In genomic region chr11:102299839-102300238, GRCm38 (mm10) we compare ENCODE assay signal across 10 mouse cellular contexts. TPM values are rescaled to one million over a fixed set of nuclear protein-coding genes. Genes with fewer than 3 reads are reported as not detected.
DNase-seq lines count a peak whose midpoint lies in the region; ATAC-seq and TF ChIP-seq lines count a peak whose summit lies in the region.
"Had no signal": no experiment of that assay in that cellular context is flagged by ENCODE, and none has a peak within 500 bp of the region (broad histone marks: within the 10 kb centered on the region; RNA-seq: fewer than 3 reads in every experiment).

No protein-coding gene starts in this region.

- peak; percentile 74 for TF ChIP-seq CTCF in heart, adult 2 months (IDR thresholded peaks at IDR 0.05)
- no peak for TF ChIP-seq CTCF in thymus, adult 2 months (IDR thresholded peaks at IDR 0.05; ENCODE audit: borderline replicate concordance, control insufficient read depth, extremely low read depth, insufficient read depth, low read length, poor library complexity)

- TF ChIP-seq POLR2A in heart, adult 2 months (IDR thresholded peaks at IDR 0.05; ENCODE audit: insufficient read depth, low read depth, low read length): no peak
- TF ChIP-seq POLR2A in thymus, adult 2 months (IDR thresholded peaks at IDR 0.05; ENCODE audit: control insufficient read depth, extremely low read depth, insufficient read depth, low read length, poor library complexity): no peak

- no peaks in the 10 kb centered on the region for H3K79me2 ChIP-seq in heart, adult 2 months (replicated peaks; ENCODE audit: control insufficient read depth, insufficient read depth, low read length)

- H3K27ac ChIP-seq in heart, adult 2 months: no peak overlapping the region
- no peak overlapping the region for H3K27ac ChIP-seq in heart, embryonic 11.5 days (ENCODE audit: low read depth, low read length)
- no peak overlapping the region for H3K27ac ChIP-seq in thymus, adult 2 months (ENCODE audit: control insufficient read depth, insufficient read depth, low read length)
- H3K27ac ChIP-seq: embryonic facial prominence, embryonic 12.5 days; limb, embryonic 15.5 days had no signal

- 0 out of 2 replicates have a peak, but pooled peaks cover 2% of the 10 kb centered on the region for H3K9me3 ChIP-seq in heart, embryonic 11.5 days (replicated peaks; ENCODE audit: control insufficient read depth, low read length)
- H3K9me3 ChIP-seq: embryonic facial prominence, embryonic 12.5 days; limb, embryonic 15.5 days had no signal

- TF ChIP-seq EP300 in heart, adult 2 months (IDR thresholded peaks at IDR 0.05; ENCODE audit: insufficient read depth, low read depth, low read length): no peak

- no peak overlapping the region for H3K4me2 ChIP-seq in heart, embryonic 11.5 days
- H3K4me2 ChIP-seq: embryonic facial prominence, embryonic 12.5 days; limb, embryonic 15.5 days had no signal

- peak in 1 of 2 experiments; percentile 47 for DNase-seq in heart, adult 2 months
- DNase-seq in thymus, adult 2 months: peak; percentile 80
- DNase-seq in thymus, adult 18-20 months: no peak
- peak; percentile 78 for DNase-seq in embryo, embryonic 10 days (ENCODE audit: low spot score)
- DNase-seq in lung, postnatal 10 days: peak; percentile 80
- peak; percentile 83 for DNase-seq in thymus, postnatal 25 days
- DNase-seq in urinary bladder, adult 18-20 months (ENCODE audit: low spot score in 2 of 2): no peak

- ATAC-seq in heart, embryonic 11.5 days (replicated peaks; ENCODE audit: insufficient number of reproducible peaks, low FRiP score, low TSS enrichment): no peak

- no peaks in the 10 kb centered on the region for H3K36me3 ChIP-seq in heart, adult 2 months (ENCODE audit: control insufficient read depth, insufficient read depth, low read length)
- H3K36me3 ChIP-seq in heart, embryonic 11.5 days (ENCODE audit: control insufficient read depth, insufficient read depth, low read length): no peaks in the 10 kb centered on the region
- no peaks in the 10 kb centered on the region for H3K36me3 ChIP-seq in thymus, adult 2 months (ENCODE audit: control insufficient read depth, insufficient read depth, low read length)
- H3K36me3 ChIP-seq: limb, embryonic 15.5 days had no signal

- intact Hi-C loops in heart, adult 2 months (cut with DNase I): no loop called here

- H3K4me1 ChIP-seq in heart, adult 2 months (ENCODE audit: control insufficient read depth, insufficient read depth, low read length): peaks cover 2% of the 10 kb centered on the region
- peaks cover 10% of the 10 kb centered on the region for H3K4me1 ChIP-seq in heart, embryonic 11.5 days (ENCODE audit: control insufficient read depth, insufficient read depth, low read length)
- H3K4me1 ChIP-seq in thymus, adult 2 months (replicated peaks; ENCODE audit: control insufficient read depth, insufficient read depth, low read length): peaks cover 12% of the 10 kb centered on the region

- no peaks in the 10 kb centered on the region for H3K27me3 ChIP-seq in heart, adult 2 months (ENCODE audit: control insufficient read depth, insufficient read depth, low read length)
- no peaks in the 10 kb centered on the region for H3K27me3 ChIP-seq in heart, embryonic 11.5 days (ENCODE audit: control insufficient read depth, insufficient read depth, low read length)
- no peaks in the 10 kb centered on the region for H3K27me3 ChIP-seq in thymus, adult 2 months (ENCODE audit: control insufficient read depth, insufficient read depth, low read length)
- H3K27me3 ChIP-seq: embryonic facial prominence, embryonic 12.5 days; limb, embryonic 15.5 days had no signal

- H3K9ac ChIP-seq in heart, adult 2 months (ENCODE audit: low read depth, low read length): no peak overlapping the region
- H3K9ac ChIP-seq in heart, embryonic 11.5 days (ENCODE audit: low read depth, low read length): no peak overlapping the region
- H3K9ac ChIP-seq: embryonic facial prominence, embryonic 12.5 days; limb, embryonic 15.5 days had no signal

- H3K4me3 ChIP-seq in heart, adult 2 months: no peak overlapping the region
- H3K4me3 ChIP-seq in heart, embryonic 11.5 days (ENCODE audit: low read depth, low read length): no peak overlapping the region
- no peak overlapping the region for H3K4me3 ChIP-seq in thymus, adult 2 months (ENCODE audit: control insufficient read depth, insufficient read depth, low read length)
- H3K4me3 ChIP-seq: embryonic facial prominence, embryonic 12.5 days; limb, embryonic 15.5 days had no signal

- 18% methylated on average over 1 of the region's 1 CpGs for WGBS in heart, adult 2 months
- WGBS in heart, embryonic 11.5 days (ENCODE audit: insufficient replicate concordance): 23% methylated on average over 1 of the region's 1 CpGs
- 13% methylated on average over 1 of the region's 1 CpGs for WGBS in thymus, adult 2 months

RNA-seq across cellular contexts. Expression of gene Atxn7l3, which starts 3.4 kb away (rescaled TPM):
- 10 to 100 TPM; 19.0 to 21.7 TPM for total RNA-seq in heart, adult 2 months (2021)
- polyA plus RNA-seq in heart, adult 2 months (2012; rRNA removed): 17.4 and 21.2 TPM in 2 replicates
- polyA plus RNA-seq in heart, embryonic 11.5 days (2014; fragmentation: Nextera tagmentation; extraction: Ambion mirVana): 9.9 and 12.0 TPM in 2 replicates
- polyA plus RNA-seq in thymus, adult 2 months (2012; rRNA removed): 89.9 TPM in 2 replicates

RNA-seq across cellular contexts. Expression of gene Tmub2, which starts 15.1 kb away (rescaled TPM):
- 10 to 100 TPM; 22.9 to 26.2 TPM for total RNA-seq in heart, adult 2 months (2021)
- 32.8 and 43.2 TPM in 2 replicates for polyA plus RNA-seq in heart, adult 2 months (2012; rRNA removed)
- 40.1 and 40.5 TPM in 2 replicates for polyA plus RNA-seq in heart, embryonic 11.5 days (2014; fragmentation: Nextera tagmentation; extraction: Ambion mirVana)
- polyA plus RNA-seq in thymus, adult 2 months (2012; rRNA removed): 74.1 and 74.2 TPM in 2 replicates

RNA-seq across cellular contexts. Expression of gene Ubtf, which starts 19.7 kb away (rescaled TPM):
- total RNA-seq in heart, adult 2 months (2021): 10 to 100 TPM; 52.5 to 59.4 TPM
- polyA plus RNA-seq in heart, adult 2 months (2012; rRNA removed): 14.9 and 22.1 TPM in 2 replicates
- polyA plus RNA-seq in heart, embryonic 11.5 days (2014; fragmentation: Nextera tagmentation; extraction: Ambion mirVana): 52.4 and 56.4 TPM in 2 replicates
- polyA plus RNA-seq in thymus, adult 2 months (2012; rRNA removed): 59.7 and 67.9 TPM in 2 replicates

RNA-seq across cellular contexts. Expression of gene Asb16, which starts 31.3 kb away (rescaled TPM):
- total RNA-seq in heart, adult 2 months (2021): 1 to 10 TPM in 1 of 2 experiments, under 1 TPM in 1; 0.89 to 1.1 TPM
- 0.70 and 0.74 TPM in 2 replicates for polyA plus RNA-seq in heart, adult 2 months (2012; rRNA removed)
- polyA plus RNA-seq in heart, embryonic 11.5 days (2014; fragmentation: Nextera tagmentation; extraction: Ambion mirVana): 0.23 TPM in 1 of 2 replicates, not detected in the other
- polyA plus RNA-seq in thymus, adult 2 months (2012; rRNA removed): 0.12 and 0.27 TPM in 2 replicates

RNA-seq across cellular contexts. Expression of gene BC030867, which starts 51.2 kb away (rescaled TPM):
- under 1 TPM; 0.26 to 0.32 TPM for total RNA-seq in heart, adult 2 months (2021)
- polyA plus RNA-seq in heart, adult 2 months (2012; rRNA removed): 0.45 and 0.56 TPM in 2 replicates
- 12.7 and 13.2 TPM in 2 replicates for polyA plus RNA-seq in heart, embryonic 11.5 days (2014; fragmentation: Nextera tagmentation; extraction: Ambion mirVana)
- 13.0 and 17.7 TPM in 2 replicates for polyA plus RNA-seq in thymus, adult 2 months (2012; rRNA removed)

Comparison
In these comparisons a context has a peak if more than half of its experiments do, and no peak if none do; other contexts are left out.
1. DNase-seq: peak in thymus, adult 2 months (single experiment), embryo, embryonic 10 days (single experiment), lung, postnatal 10 days (single experiment) and thymus, postnatal 25 days (single experiment); none in thymus, adult 18-20 months (0 of 2) and urinary bladder, adult 18-20 months (0 of 2).